Mouse (Mus musculus) heart, embryonic 12.5 days (tissue): ENCODE results near the gene Fermt1. TPM values are rescaled to one million over a fixed set of nuclear protein-coding genes. Genes with fewer than 3 reads are reported as not detected.

Source experiments
- ATAC-seq: fragments of 200-750 bp; cut with Nextera tagmentation; 2 replicates; pipeline ENCODE4 v1.8.0; 2017; ENCODE audit warnings: moderate TSS enrichment, moderate library complexity; ENCODE audit not compliant: insufficient number of reproducible peaks, low FRiP score
- H3K27ac ChIP-seq: fragments of 300-500 bp; sonication (generic); 2 replicates; pipeline ENCODE4 v1.5.1; 2016; ENCODE audit warnings: mild to moderate bottlenecking, moderate library complexity; ENCODE audit not compliant: poor library complexity, severe bottlenecking
- H3K27me3 ChIP-seq: fragments of 300-500 bp; sonication (generic); replicated peaks from 2 replicates; pipeline ENCODE4 v1.6.1; 2016; ENCODE audit warnings: mild to moderate bottlenecking, moderate library complexity
- H3K36me3 ChIP-seq: fragments of 300-500 bp; sonication (generic); 2 replicates; pipeline ENCODE4 v1.6.1; 2016; ENCODE audit warnings: mild to moderate bottlenecking, moderate library complexity
- H3K4me1 ChIP-seq: fragments of 300-500 bp; sonication (generic); replicated peaks from 2 replicates; pipeline ENCODE4 v1.6.1; 2016; ENCODE audit warnings: mild to moderate bottlenecking
- H3K4me2 ChIP-seq: fragments of 300-500 bp; sonication (generic); 2 replicates; pipeline ENCODE4 v1.6.1; 2016; ENCODE audit warnings: mild to moderate bottlenecking, moderate library complexity
- H3K4me3 ChIP-seq: fragments of 300-500 bp; sonication (generic); 2 replicates; pipeline ENCODE4 v1.5.1; 2016; ENCODE audit warnings: mild to moderate bottlenecking
- H3K9ac ChIP-seq: fragments of 300-500 bp; sonication (generic); 2 replicates; pipeline ENCODE4 v1.6.1; 2016; ENCODE audit warnings: mild to moderate bottlenecking, moderate library complexity
- H3K9me3 ChIP-seq: fragments of 300-500 bp; sonication (generic); replicated peaks from 2 replicates; pipeline ENCODE4 v1.6.1; 2016; ENCODE audit warnings: mild to moderate bottlenecking, moderate library complexity
- WGBS: fragments of 180-500 bp; shearing (Covaris S2); methylation state at CpG from one replicate; pipeline ENCODE4 v1.1.7; 2016; 5-methylcytosine and 5-hydroxymethylcytosine counted together
- polyA plus RNA-seq: library from polyadenylated mRNA; unstranded; fragments of >200 nt; fragmentation: Nextera tagmentation; extraction: Ambion mirVana; gene quantifications from 2 replicates; pipeline ENCODE4 v1.2.1, GENCODE M21; 2016

The Fermt1 gene
- polyA plus RNA-seq, 1 experiment from 2014 or later, result not detected

DNA sequence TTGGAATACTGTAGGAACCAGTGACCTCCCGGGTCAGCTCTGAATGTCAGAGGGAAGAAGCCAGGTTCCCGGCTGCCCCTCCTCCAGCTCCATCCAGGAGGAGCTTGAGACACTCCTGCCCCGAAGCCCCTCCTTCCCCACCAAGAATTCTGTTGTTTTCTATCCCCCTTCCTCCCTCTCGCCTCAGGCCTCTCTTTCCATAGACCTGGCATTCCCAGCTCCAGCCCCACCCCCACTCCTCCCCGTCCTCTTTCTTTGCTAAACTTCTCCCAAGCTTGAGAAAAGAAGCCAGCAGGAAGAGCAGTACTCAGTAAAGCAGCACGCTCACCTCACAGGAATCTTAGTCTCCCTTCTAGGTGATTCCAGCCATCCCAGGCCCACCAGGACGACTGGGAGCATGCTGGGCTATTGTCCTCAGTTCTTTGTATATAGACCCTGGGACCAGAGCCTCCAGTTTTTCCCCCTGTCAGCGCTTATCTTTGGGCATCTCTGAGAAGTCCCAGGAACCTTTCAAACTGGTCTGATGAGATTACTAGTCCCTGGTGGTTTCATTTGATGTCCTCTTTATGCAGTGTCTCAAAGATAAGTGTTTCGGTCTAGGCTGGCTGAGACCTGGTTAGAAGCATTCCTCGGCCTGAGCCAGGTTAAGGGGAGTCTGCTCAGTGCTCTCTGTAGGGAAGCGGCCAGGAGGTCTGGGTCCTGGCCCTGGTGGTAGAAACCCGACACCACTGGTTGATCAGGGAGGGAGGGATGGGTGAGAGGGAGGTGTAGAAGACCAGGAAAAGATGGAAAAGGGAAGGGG, 64.7 kb downstream of the Fermt1 start, which contains the start of gene Lrrn4:
Gene Lrrn4, minus strand, starts transcription at position 48 of the 802 bp plus-strand sequence.
- H3K9ac ChIP-seq, result peak within 1 kb of the TSS; percentile 60; the same call in 1 of the 2 replicates

DNA sequence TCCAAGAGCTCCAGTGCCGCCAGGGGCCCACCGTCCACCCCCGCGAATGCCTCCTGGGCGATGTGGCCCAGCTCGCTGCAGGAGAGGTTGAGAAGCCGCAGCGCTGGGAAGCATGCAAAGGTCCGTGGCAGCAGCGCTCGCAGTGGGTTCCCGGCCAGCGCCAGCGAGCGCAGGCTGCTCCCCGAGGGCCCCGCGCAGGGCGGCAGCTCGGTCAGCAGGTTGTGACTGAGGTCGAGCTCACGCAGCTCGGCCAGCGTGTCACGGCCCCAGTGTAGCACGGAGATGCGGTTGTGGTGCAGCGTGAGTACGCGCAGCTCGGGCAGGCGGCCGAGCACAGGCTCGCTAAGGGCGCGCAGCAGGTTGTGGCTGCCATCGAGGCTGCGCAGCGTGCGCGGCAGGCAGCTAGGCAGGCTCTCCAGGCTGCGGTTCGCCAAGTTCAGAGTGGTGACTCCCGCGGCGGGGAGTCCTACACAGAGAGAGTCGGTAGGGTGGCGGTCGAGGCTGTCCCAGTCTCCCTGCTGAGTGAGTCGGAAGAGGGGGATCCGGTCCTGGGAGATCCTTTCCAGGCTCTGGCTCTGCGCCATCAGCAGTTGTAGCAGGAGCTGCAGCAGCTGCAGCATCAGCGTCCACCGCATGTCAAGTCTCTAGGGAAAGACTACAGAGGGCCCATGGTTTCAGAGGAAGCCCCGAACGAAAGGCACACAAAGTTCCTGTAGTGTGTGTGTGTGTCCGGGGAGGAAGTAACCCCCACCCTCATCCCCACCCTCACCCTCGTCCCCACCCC, 66.3 kb downstream of the Fermt1 start:
- Histone ChIP-seq H3K27me3 (peaks cover 36% of the 10 kb centered on the region), H3K4me3 (peak overlapping the region; percentile 51), H3K4me1 (peaks cover 20% of the 10 kb centered on the region), H3K36me3 (no peaks in the 10 kb centered on the region), H3K27ac (no peak overlapping the region), H3K9ac (peak overlapping the region; percentile 60), H3K4me2 (peak overlapping the region; percentile 99), H3K9me3 (no peaks in the 10 kb centered on the region)
- WGBS, result under 1% methylated on average over 58 of the region's 58 CpGs
- peak; percentile 56 for ATAC-seq

More for the DNA sequence above, 64.7 kb downstream of the Fermt1 start, which contains the start of gene Lrrn4:
- Histone ChIP-seq H3K36me3 (no peaks in the 10 kb centered on the region), H3K27me3 (peaks cover 36% of the 10 kb centered on the region), H3K9me3 (no peaks in the 10 kb centered on the region), H3K4me2 (peak within 1 kb of the TSS; percentile 99), H3K4me1 (peaks cover 24% of the 10 kb centered on the region), H3K27ac (no peak within 1 kb of the TSS), H3K4me3 (peak within 1 kb of the TSS; percentile 51)
- WGBS, result 8% methylated on average over 12 of the region's 12 CpGs
- ATAC-seq, result 0 out of 2 replicates have a peak, but pooled peaks have one; percentile 19

DNA sequence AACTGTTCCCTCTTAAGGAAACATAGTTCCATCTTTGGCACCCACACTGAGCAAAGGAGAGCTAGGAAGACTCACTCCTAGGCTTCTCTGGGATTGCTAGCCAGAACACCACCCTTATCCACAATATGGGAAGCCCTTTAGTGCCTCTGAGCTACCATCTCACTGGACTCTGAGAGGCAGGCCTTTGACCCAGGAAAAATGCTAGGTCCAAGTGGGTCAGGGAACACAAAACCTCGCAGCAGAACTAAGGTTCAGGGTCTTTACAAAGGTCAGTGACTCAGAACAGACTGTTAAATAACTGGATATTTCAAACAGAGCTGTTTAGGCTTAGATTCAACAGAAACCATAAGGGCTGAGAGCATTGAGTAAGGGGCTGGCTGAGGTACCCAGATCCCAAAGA, 68.7 kb downstream of the Fermt1 start:
- peaks cover 36% of the 10 kb centered on the region for H3K27me3 ChIP-seq
- H3K4me1 ChIP-seq, result peaks cover 19% of the 10 kb centered on the region
- whole genome bisulfite sequencing, result 67% methylated on average over 1 of the region's 1 CpGs
- ATAC-seq, result no peak
- no peaks in the 10 kb centered on the region for H3K9me3 ChIP-seq
- no peak overlapping the region for H3K9ac ChIP-seq
- H3K4me2 ChIP-seq, result no peak overlapping the region
- H3K27ac ChIP-seq, result no peak overlapping the region
- H3K36me3 ChIP-seq, result no peaks in the 10 kb centered on the region
- no peak overlapping the region for H3K4me3 ChIP-seq

DNA sequence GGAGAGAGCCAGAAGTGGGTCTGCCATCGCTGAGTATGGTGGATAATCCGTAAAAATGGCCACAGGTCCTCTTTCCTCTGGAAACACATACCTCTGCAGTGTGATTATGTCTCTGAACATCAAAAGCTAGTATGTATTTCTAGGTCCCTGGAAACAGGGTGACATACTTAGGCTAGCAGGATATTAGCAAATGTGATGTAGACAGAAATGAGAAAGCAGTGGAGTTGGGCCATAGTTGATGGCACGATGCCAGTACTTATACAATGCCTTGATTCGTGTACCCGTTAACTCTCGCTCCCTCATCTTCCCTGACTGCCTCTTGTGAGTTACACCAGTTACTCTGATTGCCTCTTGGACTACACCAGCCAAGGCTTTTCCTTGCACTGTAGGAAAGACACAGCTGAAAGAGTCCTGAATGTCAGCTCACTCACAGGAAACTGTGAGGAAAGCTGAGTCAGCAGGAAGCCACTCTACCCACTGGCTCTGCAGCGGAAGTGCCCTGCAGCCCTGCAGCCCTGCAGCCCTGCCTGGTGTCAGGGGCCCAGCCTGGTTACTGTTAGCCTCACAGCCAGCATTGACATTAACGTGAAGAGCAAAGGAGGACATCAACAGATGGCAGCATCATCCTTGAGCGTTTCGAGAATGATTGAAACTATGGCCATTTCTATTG, 71.9 kb downstream of the Fermt1 start:
- Histone ChIP-seq H3K27ac (peak overlapping the region; percentile 36; the same call in 1 of the 2 replicates), H3K4me3 (no peak overlapping the region), H3K27me3 (peaks cover 15% of the 10 kb centered on the region), H3K9ac (no peak overlapping the region), H3K9me3 (no peaks in the 10 kb centered on the region), H3K4me2 (no peak overlapping the region), H3K36me3 (no peaks in the 10 kb centered on the region), H3K4me1 (peaks cover 2% of the 10 kb centered on the region)
- ATAC-seq, result no peak
- 75% methylated on average over 10 of the region's 10 CpGs for WGBS

DNA sequence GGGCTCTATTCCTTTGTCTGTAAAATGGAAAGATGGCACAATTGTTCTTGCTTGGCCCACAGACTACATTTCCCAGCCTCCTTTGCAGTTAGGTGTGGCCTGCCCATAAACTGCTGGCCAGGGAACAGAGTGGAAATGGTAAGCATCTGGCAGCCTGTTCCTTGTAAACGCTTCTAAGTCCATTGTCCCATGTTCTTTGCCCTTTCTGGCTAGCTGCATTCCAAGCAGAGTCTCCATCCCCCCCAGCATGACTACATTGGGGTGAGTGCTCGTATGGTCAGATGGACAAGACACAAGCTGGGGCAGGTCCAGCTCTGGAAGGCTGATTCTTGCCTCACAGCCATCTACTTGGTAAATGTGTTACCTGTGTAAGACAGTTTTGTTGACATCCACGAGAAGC, 74.0 kb downstream of the Fermt1 start:
- ATAC-seq, result no peak
- no peak overlapping the region for H3K4me3 ChIP-seq
- no peaks in the 10 kb centered on the region for H3K9me3 ChIP-seq
- H3K4me2 ChIP-seq, result no peak overlapping the region
- 76% methylated on average over 3 of the region's 3 CpGs for WGBS
- H3K9ac ChIP-seq, result no peak overlapping the region
- H3K27me3 ChIP-seq, result no peaks in the 10 kb centered on the region
- 0 out of 2 replicates have a peak, but pooled peaks cover 6% of the 10 kb centered on the region for H3K36me3 ChIP-seq
- H3K27ac ChIP-seq, result no peak overlapping the region
- no peaks in the 10 kb centered on the region for H3K4me1 ChIP-seq

DNA sequence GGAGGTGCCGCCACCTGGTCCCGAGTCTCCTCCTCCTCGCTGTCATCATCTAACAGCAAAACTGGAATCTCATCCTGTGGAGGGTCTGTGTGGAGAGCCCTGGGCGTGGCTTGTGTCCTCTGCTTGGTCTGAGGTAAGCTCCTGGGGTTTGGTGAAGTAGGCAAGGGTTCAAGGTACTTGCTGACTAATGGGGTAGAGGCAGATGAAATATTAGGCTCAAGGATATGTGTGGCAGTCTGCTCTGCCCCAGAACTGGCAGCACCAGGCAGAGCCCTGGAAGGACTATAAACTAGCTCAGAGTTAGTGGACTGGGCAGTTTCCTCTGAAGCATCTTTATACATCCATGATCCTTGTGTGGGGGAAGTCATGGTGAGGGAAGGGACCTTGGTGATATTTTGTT, 75.4 kb downstream of the Fermt1 start:
- H3K4me3 ChIP-seq, result no peak overlapping the region
- no peaks in the 10 kb centered on the region for H3K27me3 ChIP-seq
- 73% methylated on average over 4 of the region's 4 CpGs for WGBS
- no peaks in the 10 kb centered on the region for H3K4me1 ChIP-seq
- no peak for ATAC-seq
- no peak overlapping the region for H3K4me2 ChIP-seq
- peaks cover 14% of the 10 kb centered on the region for H3K36me3 ChIP-seq
- no peak overlapping the region for H3K27ac ChIP-seq
- no peak overlapping the region for H3K9ac ChIP-seq
- H3K9me3 ChIP-seq, result no peaks in the 10 kb centered on the region

DNA sequence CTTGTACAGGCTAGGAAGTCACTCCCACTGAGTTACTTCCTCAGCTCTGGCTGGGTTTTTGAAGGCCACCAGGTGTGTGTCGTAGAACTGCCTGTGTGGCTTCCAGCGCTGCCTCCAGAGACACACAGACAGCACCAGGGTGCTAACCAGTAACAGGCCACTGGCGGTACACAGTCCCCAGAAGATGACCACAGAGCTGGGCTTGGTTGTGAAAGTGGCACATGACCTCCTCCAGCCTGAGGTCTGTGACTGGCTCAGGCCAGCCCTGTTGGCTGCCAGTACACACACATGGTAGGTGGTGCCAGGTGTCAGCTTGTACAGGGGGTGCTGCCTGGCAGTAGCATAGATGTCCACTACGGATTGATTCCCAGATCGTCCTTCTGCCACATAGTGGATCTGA, 76.0 kb downstream of the Fermt1 start:
- Histone ChIP-seq H3K9me3 (no peaks in the 10 kb centered on the region), H3K27ac (no peak overlapping the region), H3K36me3 (peaks cover 17% of the 10 kb centered on the region), H3K9ac (no peak overlapping the region), H3K27me3 (no peaks in the 10 kb centered on the region), H3K4me3 (no peak overlapping the region), H3K4me2 (no peak overlapping the region), H3K4me1 (no peaks in the 10 kb centered on the region)
- WGBS, result 87% methylated on average over 5 of the region's 5 CpGs
- ATAC-seq, result no peak

DNA sequence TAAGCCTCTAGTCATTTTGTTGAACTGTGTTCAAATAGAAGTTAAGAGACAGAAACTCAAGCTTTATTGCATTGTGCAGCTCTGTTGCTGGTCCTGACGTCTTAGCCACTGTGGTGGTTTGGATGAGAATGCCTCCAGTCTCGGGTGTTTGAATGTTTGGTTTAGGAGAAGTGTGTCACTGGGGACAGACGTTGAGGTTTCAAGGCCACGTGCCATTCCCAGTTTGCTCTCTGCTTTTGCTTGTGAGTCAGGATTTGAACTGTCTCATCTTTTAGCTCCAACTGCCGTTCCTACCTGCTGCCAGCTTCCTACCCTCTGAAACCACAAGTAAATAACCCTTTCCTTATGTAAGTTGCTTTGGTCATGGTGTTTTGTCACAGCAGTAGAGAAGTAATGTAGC, 78.2 kb downstream of the Fermt1 start:
- no peak for ATAC-seq
- H3K27me3 ChIP-seq, result no peaks in the 10 kb centered on the region
- no peaks in the 10 kb centered on the region for H3K4me1 ChIP-seq
- no peak overlapping the region for H3K27ac ChIP-seq
- H3K4me2 ChIP-seq, result no peak overlapping the region
- no peak overlapping the region for H3K9ac ChIP-seq
- 69% methylated on average over 5 of the region's 5 CpGs for WGBS
- H3K9me3 ChIP-seq, result no peaks in the 10 kb centered on the region
- H3K4me3 ChIP-seq, result no peak overlapping the region
- H3K36me3 ChIP-seq, result peaks cover 22% of the 10 kb centered on the region

DNA sequence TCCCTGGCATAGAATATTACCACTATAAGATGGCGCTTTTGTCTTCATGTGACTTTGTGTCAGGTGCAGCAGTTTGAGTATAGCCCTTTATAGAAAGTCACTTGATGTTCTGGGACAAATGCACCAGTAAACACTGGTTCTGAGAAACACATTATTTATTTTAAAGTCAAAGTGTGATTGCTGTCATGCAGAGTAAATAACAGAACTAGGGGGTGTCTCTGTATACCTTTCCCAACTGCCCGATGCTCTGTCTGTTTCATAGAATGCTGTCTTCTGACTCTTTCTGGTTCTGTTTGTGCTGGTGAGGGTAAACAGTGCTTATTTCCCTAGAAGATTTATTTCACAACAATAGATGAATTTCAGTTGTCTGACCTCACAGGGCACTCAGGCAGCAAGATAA, 82.4 kb downstream of the Fermt1 start:
- peaks cover 7% of the 10 kb centered on the region; the same call in 1 of the 2 replicates for H3K4me1 ChIP-seq
- no peak overlapping the region for H3K4me3 ChIP-seq
- 92% methylated on average over 2 of the region's 2 CpGs for WGBS
- H3K27me3 ChIP-seq, result no peaks in the 10 kb centered on the region
- no peak overlapping the region for H3K27ac ChIP-seq
- no peak for ATAC-seq
- peaks cover 22% of the 10 kb centered on the region for H3K36me3 ChIP-seq
- H3K4me2 ChIP-seq, result no peak overlapping the region
- no peak overlapping the region for H3K9ac ChIP-seq
- no peaks in the 10 kb centered on the region for H3K9me3 ChIP-seq

DNA sequence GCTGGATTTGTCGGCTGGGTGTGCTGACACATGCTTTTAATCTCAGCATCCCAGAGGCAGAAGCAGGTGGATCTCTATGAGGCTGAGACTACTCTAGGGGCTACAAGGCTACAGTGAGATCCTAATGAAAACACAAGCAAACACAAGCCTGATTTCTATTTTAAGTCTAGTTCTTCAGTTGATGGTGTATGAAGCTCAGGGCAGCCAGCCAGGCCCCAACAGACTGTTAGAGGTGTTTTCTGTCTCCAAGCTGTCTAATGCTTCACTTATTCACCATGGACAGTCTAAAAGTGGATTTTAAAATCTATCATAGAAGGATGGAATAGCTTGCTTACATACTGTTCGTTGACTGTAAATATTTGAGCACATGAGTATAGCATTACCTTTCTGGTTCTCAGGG, 84.2 kb downstream of the Fermt1 start:
- peaks cover 16% of the 10 kb centered on the region for H3K36me3 ChIP-seq
- 85% methylated on average over 2 of the region's 2 CpGs for WGBS
- no peak for ATAC-seq

DNA sequence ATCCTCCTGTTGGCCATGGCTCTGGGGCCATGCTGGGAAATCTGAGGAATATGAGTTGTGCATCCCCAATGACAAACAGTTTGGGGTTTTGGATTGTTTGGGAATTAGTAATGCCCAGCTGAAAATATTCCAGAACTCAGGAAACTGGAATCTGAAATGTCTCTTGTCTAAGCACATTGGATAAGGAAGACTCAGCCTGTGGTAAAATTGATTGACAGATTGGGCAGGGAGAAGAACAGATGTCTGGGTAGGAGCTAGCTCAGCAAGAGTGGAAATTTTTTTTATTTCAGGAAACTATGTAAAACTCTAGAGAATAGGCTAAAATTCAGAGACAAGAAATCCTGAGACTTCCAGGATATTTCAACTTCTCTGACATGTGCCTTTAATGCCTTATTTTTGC, 85.3 kb downstream of the Fermt1 start:
- ATAC-seq, result no peak
- Histone ChIP-seq H3K4me2 (no peak overlapping the region), H3K4me3 (no peak overlapping the region), H3K9me3 (no peaks in the 10 kb centered on the region), H3K27me3 (no peaks in the 10 kb centered on the region), H3K4me1 (peaks cover 7% of the 10 kb centered on the region; the same call in 1 of the 2 replicates), H3K9ac (no peak overlapping the region), H3K27ac (no peak overlapping the region), H3K36me3 (peaks cover 10% of the 10 kb centered on the region)

More for the DNA sequence above, 84.2 kb downstream of the Fermt1 start:
- Histone ChIP-seq H3K4me3 (no peak overlapping the region), H3K27me3 (no peaks in the 10 kb centered on the region), H3K9me3 (no peaks in the 10 kb centered on the region), H3K4me2 (no peak overlapping the region), H3K27ac (no peak overlapping the region), H3K4me1 (peaks cover 7% of the 10 kb centered on the region; the same call in 1 of the 2 replicates), H3K9ac (no peak overlapping the region)
